Mouse (Mus musculus) naive thymus-derived CD4-positive, alpha-beta T cell, adult 2 months (primary cell): Measurements from ENCODE around the gene Ap2a1.

Experiments
- DNase-seq: peaks from one replicate; pipeline ENCODE4 v3.0.0-alpha.2; 2011; ENCODE audit warnings: low read depth

Gene Ap2a1

GRCm38 (mm10) chr7:44864595-44865542 is 64.4 kb downstream of the Ap2a1 start:
- DNase-seq = no peak

GRCm38 (mm10) chr7:44863982-44864494 is 65.3 kb downstream of the Ap2a1 start:
- DNase-seq = no peak

- DNase-seq = no peak
Measured at GRCm38 (mm10) chr7:44863210-44863609, 66.1 kb downstream of the Ap2a1 start.

- no peak for DNase-seq
Measured at GRCm38 (mm10) chr7:44862434-44862833, 66.9 kb downstream of the Ap2a1 start.

- DNase-seq = no peak
Measured at GRCm38 (mm10) chr7:44861429-44861816, 67.9 kb downstream of the Ap2a1 start.

- DNase-seq = peak; percentile 76
Measured at GRCm38 (mm10) chr7:44860576-44861428, 68.5 kb downstream of the Ap2a1 start.

- DNase-seq = no peak
Measured at GRCm38 (mm10) chr7:44859896-44860295, 69.4 kb downstream of the Ap2a1 start.

GRCm38 (mm10) chr7:44857905-44858304 is 71.4 kb downstream of the Ap2a1 start:
- peak; percentile 59 for DNase-seq

- DNase-seq = peak; percentile 92
Measured at GRCm38 (mm10) chr7:44857042-44857552, 72.2 kb downstream of the Ap2a1 start, which contains the start of gene Pnkp. Pnkp (plus strand) TSS chr7:44857139.

GRCm38 (mm10) chr7:44856265-44856916 is 72.9 kb downstream of the Ap2a1 start:
- peak; percentile 44 for DNase-seq

- DNase-seq = no peak
Measured at GRCm38 (mm10) chr7:44855036-44855435, 74.3 kb downstream of the Ap2a1 start.

GRCm38 (mm10) chr7:44854356-44855031 is 74.8 kb downstream of the Ap2a1 start:
- peak; percentile 78 for DNase-seq

GRCm38 (mm10) chr7:44853596-44854355 is 75.5 kb downstream of the Ap2a1 start:
- no peak for DNase-seq

GRCm38 (mm10) chr7:44853065-44853464 is 76.2 kb downstream of the Ap2a1 start:
- no peak for DNase-seq

GRCm38 (mm10) chr7:44852259-44853027 is 76.9 kb downstream of the Ap2a1 start:
- DNase-seq = no peak

GRCm38 (mm10) chr7:44851625-44852234 is 77.6 kb downstream of the Ap2a1 start:
- DNase-seq = no peak

- no peak for DNase-seq
Measured at GRCm38 (mm10) chr7:44850789-44851624, 78.3 kb downstream of the Ap2a1 start.
